Mouse (Mus musculus) left cerebral cortex, adult 6 months (tissue): Measurements from ENCODE around the gene Ak2. TPM values are rescaled to one million over a fixed set of nuclear protein-coding genes. Genes with fewer than 3 reads are reported as not detected.

ENCODE experiments used
- long read RNA-seq, 2 experiments: library from polyadenylated mRNA; unstranded; transcript quantifications; one replicate each; pipeline ENCODE4 v2.0.0; 2019 to 2020
- polyA plus RNA-seq: library from polyadenylated mRNA; unstranded; fragments of <200 nt; fragmentation: Nextera tagmentation; gene quantifications from 2 replicates; pipeline ENCODE4 v1.2.3, GENCODE M21; 2021

The Ak2 gene
- polyA plus RNA-seq: 36.0 and 36.5 TPM in 2 replicates
- long read RNA-seq, experiment 1, transcript Ak2-202 (7 exons, 1,781 nt): major isoform, 49 of 69 reads
- long read RNA-seq, experiment 1, transcript Ak2-201 (6 exons, 986 nt): minor isoform, 11 of 69 reads
- long read RNA-seq, experiment 1, partial matches to known transcripts: 2 of 69 reads
- long read RNA-seq, experiment 1, other reads (novel, unspliced or antisense): 7 of 69 reads
- long read RNA-seq, experiment 2, transcript Ak2-201 (6 exons, 986 nt): major isoform, 18 of 44 reads
- long read RNA-seq, experiment 2, transcript Ak2-202 (7 exons, 1,781 nt): minor isoform, 12 of 44 reads
- long read RNA-seq, experiment 2, partial matches to known transcripts: 2 of 44 reads
- long read RNA-seq, experiment 2, other reads (novel, unspliced or antisense): 12 of 44 reads

GRCm38 (mm10) chr4:128991500-128992008 lies at the start of gene Ak2:
Gene Ak2, plus strand, starts transcription at chr4:128991958.

GRCm38 (mm10) chr4:128962029-128962925 lies 29.5 kb upstream of the Ak2 start, which contains the start of gene Azin2:
Gene Azin2, minus strand, starts transcription at chr4:128962442.

GRCm38 (mm10) chr4:129058207-129059092 lies 66.7 kb downstream of the Ak2 start, which contains the start of gene Rnf19b:
Gene Rnf19b, plus strand, starts transcription at chr4:129058271.

Other genes with a start within 250 kb of the Ak2 start
- not detected in 2 replicates for gene A3galt2, start 236.6 kb upstream of the Ak2 start, polyA plus RNA-seq
- 4.2 and 15.8 TPM in 2 replicates for gene Zfp362, start 185.9 kb upstream of the Ak2 start, polyA plus RNA-seq
- 4.3 and 10.7 TPM in 2 replicates for gene Trim62, start 108.4 kb upstream of the Ak2 start, polyA plus RNA-seq
- gene Azin2, start 29.5 kb upstream of the Ak2 start, polyA plus RNA-seq: 7.6 and 26.0 TPM in 2 replicates
- 4.7 and 10.3 TPM in 2 replicates for gene Rnf19b, start 66.3 kb downstream of the Ak2 start, polyA plus RNA-seq
- not detected in 2 replicates for gene Tmem54, start 113.6 kb downstream of the Ak2 start, polyA plus RNA-seq
- 357 and 1,084 TPM in 2 replicates for gene Hpca, start 130.1 kb downstream of the Ak2 start, polyA plus RNA-seq
- 16.8 and 21.6 TPM in 2 replicates for gene Fndc5, start 145.0 kb downstream of the Ak2 start, polyA plus RNA-seq
- 7.5 and 12.7 TPM in 2 replicates for gene S100pbp, start 197.8 kb downstream of the Ak2 start, polyA plus RNA-seq
- 52.7 and 67.7 TPM in 2 replicates for gene Yars, start 197.8 kb downstream of the Ak2 start, polyA plus RNA-seq